Mouse (Mus musculus) thymus, postnatal 14 days (tissue): ENCODE data around the gene Gsta1.
A peak's percentile ranks its signal among the peaks of the same experiment; 100 is the strongest.
"Not testable (repeated sequence)": the region's sequence is repeated elsewhere in the genome, so short reads cannot be mapped to it uniquely, and the experiment has no call there.

ENCODE experiments used
- DNase-seq: peaks from one replicate; pipeline ENCODE4 v3.0.0; 2021

Gene Gsta1

GRCm38 (mm10) chr9:78255683-78256470 is 25.4 kb downstream of the Gsta1 start:
- DNase-seq, result not testable (repeated sequence)

GRCm38 (mm10) chr9:78256914-78257313 is 26.5 kb downstream of the Gsta1 start, which contains the start of gene Gm3776:
Gm3776 (plus strand) TSS chr9:78257129.
- not testable (repeated sequence) for DNase-seq

GRCm38 (mm10) chr9:78259688-78260087 is 29.2 kb downstream of the Gsta1 start:
- peak; percentile 53 for DNase-seq

- DNase-seq, result not testable (repeated sequence)
Measured at GRCm38 (mm10) chr9:78270945-78271344, 40.5 kb downstream of the Gsta1 start.

- DNase-seq, result not testable (repeated sequence)
Measured at GRCm38 (mm10) chr9:78282002-78282711, 51.7 kb downstream of the Gsta1 start.

- not testable (repeated sequence) for DNase-seq
Measured at GRCm38 (mm10) chr9:78289063-78289462, 58.6 kb downstream of the Gsta1 start.

- not testable (repeated sequence) for DNase-seq
Measured at GRCm38 (mm10) chr9:78289723-78290122, 59.3 kb downstream of the Gsta1 start, which contains the start of gene Gm10639. Gm10639 (plus strand) TSS chr9:78289923.
